Mouse (Mus musculus): Measurements from ENCODE around the gene Inhba.

- TF ChIP-seq POLR2A (IDR thresholded peaks at IDR 0.05; ENCODE audit: low read depth, low read length) (no peak), CTCF (IDR thresholded peaks at IDR 0.05; ENCODE audit: extremely low read depth, insufficient read length, insufficient replicate concordance, low read depth, low read length) (no peak)
These were observed 10.9 kb downstream of the Inhba start for GRCm38 (mm10) chr13:16022536-16022935.
